Mouse (Mus musculus): ENCODE results near the gene Ppp1r1c. TPM values are rescaled to one million over a fixed set of nuclear protein-coding genes. Genes with fewer than 3 reads are reported as not detected.
"Not testable (repeated sequence)": the region's sequence is repeated elsewhere in the genome, so short reads cannot be mapped to it uniquely, and the experiment has no call there.

The Ppp1r1c gene
- polyA plus RNA-seq, 1 experiment from 2014 or later = 8.0 TPM

- 78% methylated on average over 2 of the region's 2 CpGs for WGBS
Observed at GRCm38 (mm10) chr2:79793186-79793585, 85.6 kb downstream of the Ppp1r1c start.

GRCm38 (mm10) chr2:79797444-79797843 lies 89.9 kb downstream of the Ppp1r1c start:
- 63% methylated on average over 2 of the region's 2 CpGs for WGBS

More at GRCm38 (mm10) chr2:79793186-79793585, 85.6 kb downstream of the Ppp1r1c start:
- H3K36me3 ChIP-seq (ENCODE audit: control insufficient read depth, insufficient read depth, low read length) = no peaks in the 10 kb centered on the region
- no peak overlapping the region for H3K9ac ChIP-seq (replicated peaks; ENCODE audit: low read depth, low read length)
- no peak for ATAC-seq (ENCODE audit: low read depth)
- no peak overlapping the region for H3K4me2 ChIP-seq (ENCODE audit: low read depth, low read length)
- H3K4me1 ChIP-seq (ENCODE audit: control insufficient read depth, insufficient read depth, low read length) = no peaks in the 10 kb centered on the region
- no peaks in the 10 kb centered on the region for H3K9me3 ChIP-seq (ENCODE audit: control insufficient read depth, low read length)
- H3K27me3 ChIP-seq (ENCODE audit: control insufficient read depth, insufficient read depth, low read length) = no peaks in the 10 kb centered on the region
- H3K27ac ChIP-seq (ENCODE audit: low read depth, low read length) = no peak overlapping the region
- H3K4me3 ChIP-seq (ENCODE audit: low read depth, low read length) = no peak overlapping the region

GRCm38 (mm10) chr2:79798627-79799026 lies 91.0 kb downstream of the Ppp1r1c start:
- ATAC-seq (ENCODE audit: low read depth) = peak; percentile 60; the same call in 1 of the 2 replicates
- Histone ChIP-seq H3K9me3 (ENCODE audit: control insufficient read depth, low read length) (no peaks in the 10 kb centered on the region), H3K4me1 (ENCODE audit: control insufficient read depth, insufficient read depth, low read length) (no peaks in the 10 kb centered on the region), H3K27me3 (ENCODE audit: control insufficient read depth, insufficient read depth, low read length) (no peaks in the 10 kb centered on the region), H3K9ac (replicated peaks; ENCODE audit: low read depth, low read length) (no peak overlapping the region), H3K4me3 (ENCODE audit: low read depth, low read length) (no peak overlapping the region), H3K36me3 (ENCODE audit: control insufficient read depth, insufficient read depth, low read length) (no peaks in the 10 kb centered on the region), H3K4me2 (ENCODE audit: low read depth, low read length) (no peak overlapping the region), H3K27ac (ENCODE audit: low read depth, low read length) (no peak overlapping the region)
- WGBS = 13% methylated on average over 7 of the region's 7 CpGs

More at GRCm38 (mm10) chr2:79797444-79797843, 89.9 kb downstream of the Ppp1r1c start:
- H3K36me3 ChIP-seq (ENCODE audit: control insufficient read depth, insufficient read depth, low read length) = no peaks in the 10 kb centered on the region
- H3K27ac ChIP-seq (ENCODE audit: low read depth, low read length) = no peak overlapping the region
- H3K9ac ChIP-seq (replicated peaks; ENCODE audit: low read depth, low read length) = no peak overlapping the region
- ATAC-seq (ENCODE audit: low read depth) = no peak
- no peaks in the 10 kb centered on the region for H3K9me3 ChIP-seq (ENCODE audit: control insufficient read depth, low read length)
- H3K4me1 ChIP-seq (ENCODE audit: control insufficient read depth, insufficient read depth, low read length) = no peaks in the 10 kb centered on the region
- H3K27me3 ChIP-seq (ENCODE audit: control insufficient read depth, insufficient read depth, low read length) = no peaks in the 10 kb centered on the region
- H3K4me2 ChIP-seq (ENCODE audit: low read depth, low read length) = no peak overlapping the region
- H3K4me3 ChIP-seq (ENCODE audit: low read depth, low read length) = no peak overlapping the region

DNA sequence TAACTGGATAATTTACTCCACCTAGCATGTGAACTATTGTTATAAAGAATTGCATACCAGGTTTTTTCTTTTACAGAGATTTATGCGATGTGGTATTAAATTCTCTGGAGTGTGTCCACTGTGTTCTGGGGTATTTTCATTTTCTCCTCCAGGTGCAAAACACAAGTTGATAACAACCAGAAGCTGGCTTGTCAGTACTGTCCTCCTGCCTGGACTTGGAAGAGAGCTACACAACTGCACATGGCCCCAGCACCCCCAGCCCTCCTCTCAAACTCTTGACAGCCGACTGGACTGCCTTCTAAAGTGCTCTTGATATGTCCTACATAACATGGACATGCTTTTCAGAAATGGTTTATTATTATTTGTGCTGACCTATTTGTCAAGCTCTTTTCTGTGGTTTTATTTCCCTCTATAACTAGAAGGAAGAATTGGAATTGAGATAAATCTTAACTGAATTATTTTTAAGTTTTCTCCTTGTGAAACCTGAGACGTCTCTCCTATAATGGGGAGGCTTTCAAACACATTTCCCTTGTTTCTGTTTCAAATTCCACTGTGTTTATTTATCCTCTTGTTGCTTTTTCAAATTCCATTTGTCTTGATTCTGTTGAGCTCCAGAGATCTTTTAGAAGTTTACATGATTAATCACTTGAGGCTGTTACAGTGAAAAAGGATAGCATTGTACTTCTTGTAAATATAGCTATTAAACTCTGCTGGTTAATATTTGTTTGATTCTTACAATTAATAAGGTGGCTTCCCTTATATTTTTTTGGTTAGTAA lies 108.3 kb downstream of the Ppp1r1c start:
- no peak overlapping the region for H3K4me2 ChIP-seq (ENCODE audit: low read depth, low read length)
- H3K4me1 ChIP-seq (ENCODE audit: control insufficient read depth, insufficient read depth, low read length) = no peaks in the 10 kb centered on the region
- 68% methylated on average over 3 of the region's 3 CpGs for WGBS
- H3K27ac ChIP-seq (ENCODE audit: low read depth, low read length) = no peak overlapping the region
- H3K36me3 ChIP-seq (ENCODE audit: control insufficient read depth, insufficient read depth, low read length) = no peaks in the 10 kb centered on the region
- no peak overlapping the region for H3K9ac ChIP-seq (replicated peaks; ENCODE audit: low read depth, low read length)
- no peak for ATAC-seq (ENCODE audit: low read depth)
- H3K4me3 ChIP-seq (ENCODE audit: low read depth, low read length) = no peak overlapping the region
- no peaks in the 10 kb centered on the region for H3K9me3 ChIP-seq (ENCODE audit: control insufficient read depth, low read length)
- H3K27me3 ChIP-seq (ENCODE audit: control insufficient read depth, insufficient read depth, low read length) = no peaks in the 10 kb centered on the region

GRCm38 (mm10) chr2:79819543-79819942 lies 112.0 kb downstream of the Ppp1r1c start:
- no peaks in the 10 kb centered on the region for H3K4me1 ChIP-seq (ENCODE audit: control insufficient read depth, insufficient read depth, low read length)
- H3K9ac ChIP-seq (replicated peaks; ENCODE audit: low read depth, low read length) = no peak overlapping the region
- no peaks in the 10 kb centered on the region for H3K27me3 ChIP-seq (ENCODE audit: control insufficient read depth, insufficient read depth, low read length)
- H3K4me2 ChIP-seq (ENCODE audit: low read depth, low read length) = no peak overlapping the region
- H3K27ac ChIP-seq (ENCODE audit: low read depth, low read length) = no peak overlapping the region
- no peak overlapping the region for H3K4me3 ChIP-seq (ENCODE audit: low read depth, low read length)
- no peaks in the 10 kb centered on the region for H3K36me3 ChIP-seq (ENCODE audit: control insufficient read depth, insufficient read depth, low read length)
- 58% methylated on average over 3 of the region's 3 CpGs for whole genome bisulfite sequencing
- ATAC-seq (ENCODE audit: low read depth) = 0 out of 2 replicates have a peak, but pooled peaks have one; percentile 65
- no peaks in the 10 kb centered on the region for H3K9me3 ChIP-seq (ENCODE audit: control insufficient read depth, low read length)

- Histone ChIP-seq H3K4me3 (ENCODE audit: low read depth, low read length) (no peak overlapping the region), H3K27me3 (ENCODE audit: control insufficient read depth, insufficient read depth, low read length) (no peaks in the 10 kb centered on the region), H3K27ac (ENCODE audit: low read depth, low read length) (no peak overlapping the region), H3K36me3 (ENCODE audit: control insufficient read depth, insufficient read depth, low read length) (no peaks in the 10 kb centered on the region), H3K4me2 (ENCODE audit: low read depth, low read length) (no peak overlapping the region), H3K9me3 (ENCODE audit: control insufficient read depth, low read length) (no peaks in the 10 kb centered on the region), H3K4me1 (ENCODE audit: control insufficient read depth, insufficient read depth, low read length) (no peaks in the 10 kb centered on the region), H3K9ac (replicated peaks; ENCODE audit: low read depth, low read length) (no peak overlapping the region)
- WGBS = 71% methylated on average over 4 of the region's 4 CpGs
- ATAC-seq (ENCODE audit: low read depth) = no peak
Observed at GRCm38 (mm10) chr2:79825853-79826252, 118.3 kb downstream of the Ppp1r1c start.

DNA sequence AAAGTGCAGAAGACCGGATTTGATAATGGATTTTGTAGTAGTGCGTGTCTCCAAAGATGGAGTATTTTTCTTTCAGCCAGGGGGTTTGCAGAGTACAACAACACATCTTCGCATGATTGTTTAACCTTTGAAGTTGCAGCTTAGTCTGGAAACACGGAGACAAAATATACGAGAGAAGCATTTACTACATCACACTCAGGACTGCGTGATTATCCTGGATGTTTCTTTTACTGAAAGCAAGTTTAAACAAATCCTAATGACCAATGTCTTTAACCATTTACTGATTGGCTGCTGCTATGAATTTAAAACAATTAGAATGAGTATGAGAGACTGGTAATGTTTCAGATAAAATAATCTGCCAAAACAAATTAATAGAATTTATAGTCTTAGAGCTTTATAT lies 131.5 kb downstream of the Ppp1r1c start:
- no peaks in the 10 kb centered on the region for H3K4me1 ChIP-seq (ENCODE audit: control insufficient read depth, insufficient read depth, low read length)

DNA sequence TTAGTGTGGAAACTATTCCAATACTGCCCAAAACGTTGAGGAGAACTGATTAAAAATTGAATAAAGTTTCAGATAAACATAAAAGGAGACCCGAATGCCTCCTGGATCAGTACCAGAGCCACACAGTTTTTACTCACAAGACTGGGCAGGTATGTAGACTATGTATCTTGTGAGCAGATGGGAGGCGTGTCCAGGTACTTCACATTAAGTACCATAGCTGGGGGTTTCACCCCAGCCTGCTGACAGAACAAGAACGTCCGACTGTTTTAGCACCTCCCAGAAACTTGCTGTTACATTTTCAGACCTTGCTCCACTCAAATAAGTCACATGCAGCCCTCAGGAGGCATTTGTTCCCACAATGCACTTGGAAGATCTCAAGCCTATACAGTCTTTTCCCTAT lies 131.9 kb downstream of the Ppp1r1c start:
- no peak overlapping the region for H3K27ac ChIP-seq (ENCODE audit: low read depth, low read length)
- H3K36me3 ChIP-seq (ENCODE audit: control insufficient read depth, insufficient read depth, low read length) = no peaks in the 10 kb centered on the region
- no peak for ATAC-seq (ENCODE audit: low read depth)
- H3K9ac ChIP-seq (replicated peaks; ENCODE audit: low read depth, low read length) = no peak overlapping the region
- no peaks in the 10 kb centered on the region for H3K4me1 ChIP-seq (ENCODE audit: control insufficient read depth, insufficient read depth, low read length)
- H3K9me3 ChIP-seq (ENCODE audit: control insufficient read depth, low read length) = no peaks in the 10 kb centered on the region
- H3K27me3 ChIP-seq (ENCODE audit: control insufficient read depth, insufficient read depth, low read length) = no peaks in the 10 kb centered on the region
- H3K4me3 ChIP-seq (ENCODE audit: low read depth, low read length) = no peak overlapping the region
- WGBS = 81% methylated on average over 5 of the region's 5 CpGs
- H3K4me2 ChIP-seq (ENCODE audit: low read depth, low read length) = no peak overlapping the region

More for the DNA sequence above, 131.5 kb downstream of the Ppp1r1c start:
- Histone ChIP-seq H3K27me3 (ENCODE audit: control insufficient read depth, insufficient read depth, low read length) (no peaks in the 10 kb centered on the region), H3K36me3 (ENCODE audit: control insufficient read depth, insufficient read depth, low read length) (no peaks in the 10 kb centered on the region), H3K4me3 (ENCODE audit: low read depth, low read length) (no peak overlapping the region), H3K4me2 (ENCODE audit: low read depth, low read length) (no peak overlapping the region), H3K9ac (replicated peaks; ENCODE audit: low read depth, low read length) (no peak overlapping the region), H3K9me3 (ENCODE audit: control insufficient read depth, low read length) (no peaks in the 10 kb centered on the region), H3K27ac (ENCODE audit: low read depth, low read length) (no peak overlapping the region)
- 81% methylated on average over 6 of the region's 6 CpGs for WGBS
- ATAC-seq (ENCODE audit: low read depth) = no peak

- H3K27me3 ChIP-seq (ENCODE audit: control insufficient read depth, insufficient read depth, low read length); H3K4me1 ChIP-seq (ENCODE audit: control insufficient read depth, insufficient read depth, low read length); H3K4me3 ChIP-seq (ENCODE audit: low read depth, low read length); H3K9ac ChIP-seq (replicated peaks; ENCODE audit: low read depth, low read length); H3K36me3 ChIP-seq (ENCODE audit: control insufficient read depth, insufficient read depth, low read length); ATAC-seq (ENCODE audit: low read depth); H3K4me2 ChIP-seq (ENCODE audit: low read depth, low read length); H3K27ac ChIP-seq (ENCODE audit: low read depth, low read length); H3K9me3 ChIP-seq (ENCODE audit: control insufficient read depth, low read length): not testable (repeated sequence)
- 88% methylated on average over 13 of the region's 13 CpGs for WGBS
Observed at GRCm38 (mm10) chr2:79847396-79847795, 139.8 kb downstream of the Ppp1r1c start.
